Mouse (Mus musculus) urinary bladder, adult 2 months (tissue): ENCODE results near the gene Hdac8. TPM values are rescaled to one million over a fixed set of nuclear protein-coding genes. Genes with fewer than 3 reads are reported as not detected.
A peak's percentile ranks its signal among the peaks of the same experiment; 100 is the strongest.

Experiments
- DNase-seq: peaks from one replicate; pipeline ENCODE4 v3.0.0; 2022; ENCODE audit warnings: low spot score
- polyA plus RNA-seq: library from polyadenylated mRNA; depleted of rRNA; stranded (reverse); fragments of >200 nt; gene quantifications from 2 replicates; pipeline ENCODE4 v1.2.3, GENCODE M21; 2012

The Hdac8 gene
- polyA plus RNA-seq, 1 experiment = 15.6 TPM

- no peak for DNase-seq
Observed at GRCm38 (mm10) chrX:102339396-102340155, 165.6 kb downstream of the Hdac8 start.

DNA sequence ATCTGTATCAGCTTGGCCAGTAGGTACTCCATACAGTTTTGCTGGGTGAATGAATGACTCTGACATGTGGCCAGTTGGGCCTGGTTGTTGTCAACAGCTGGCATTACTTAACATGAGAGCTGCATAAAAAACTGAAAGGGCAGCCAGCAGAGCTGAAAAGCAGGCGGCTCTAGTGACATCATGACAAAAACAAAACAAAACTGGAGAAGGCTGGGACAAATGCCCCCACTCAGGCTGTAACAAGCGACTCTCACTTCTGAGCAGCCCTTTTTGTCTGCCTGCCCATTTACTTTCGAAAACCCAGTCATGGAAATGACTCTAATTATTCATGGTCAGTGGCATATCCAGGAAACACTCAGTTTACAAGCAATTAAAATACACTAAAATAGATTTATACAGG is 185.5 kb downstream of the Hdac8 start:
- DNase-seq = no peak

DNA sequence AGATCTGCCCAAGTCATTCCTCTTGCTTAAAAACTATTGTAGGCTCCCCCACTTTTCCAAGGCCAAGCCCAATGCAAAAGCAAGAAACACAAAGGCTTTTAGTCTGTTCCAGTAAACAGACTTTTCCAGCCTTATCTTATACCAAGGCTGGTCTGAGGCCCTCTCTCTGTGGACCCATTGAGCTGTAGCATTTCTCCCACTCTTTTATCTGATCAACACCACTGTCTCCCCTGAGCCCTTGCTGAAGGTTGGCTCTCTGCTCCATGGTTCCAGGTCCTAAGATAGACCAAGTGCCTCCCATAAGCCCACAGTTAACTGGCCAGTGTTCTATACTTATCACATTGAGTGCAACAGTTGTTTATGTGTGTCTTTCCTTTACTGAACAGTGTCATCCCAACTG is 185.9 kb downstream of the Hdac8 start:
- DNase-seq = no peak

DNA sequence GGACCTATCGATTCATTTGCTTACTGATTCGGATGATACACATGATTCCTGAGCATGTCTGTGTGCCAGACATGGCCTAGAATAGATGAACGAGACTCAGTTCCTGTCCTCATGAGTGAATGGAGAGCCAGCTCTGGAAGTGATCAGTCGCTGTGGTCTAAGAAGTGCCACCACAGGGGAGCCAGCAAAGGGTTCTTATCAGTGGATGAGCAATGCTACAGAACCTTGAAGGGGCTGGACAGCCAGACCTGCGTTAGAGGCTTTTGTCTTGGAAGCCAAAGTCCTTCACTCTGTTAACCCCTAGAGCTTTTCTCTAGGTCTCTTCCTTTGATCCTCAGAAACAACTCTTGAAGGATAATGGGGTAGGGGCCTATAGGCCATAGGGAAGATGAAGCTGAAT is 186.4 kb downstream of the Hdac8 start:
- no peak for DNase-seq

DNA sequence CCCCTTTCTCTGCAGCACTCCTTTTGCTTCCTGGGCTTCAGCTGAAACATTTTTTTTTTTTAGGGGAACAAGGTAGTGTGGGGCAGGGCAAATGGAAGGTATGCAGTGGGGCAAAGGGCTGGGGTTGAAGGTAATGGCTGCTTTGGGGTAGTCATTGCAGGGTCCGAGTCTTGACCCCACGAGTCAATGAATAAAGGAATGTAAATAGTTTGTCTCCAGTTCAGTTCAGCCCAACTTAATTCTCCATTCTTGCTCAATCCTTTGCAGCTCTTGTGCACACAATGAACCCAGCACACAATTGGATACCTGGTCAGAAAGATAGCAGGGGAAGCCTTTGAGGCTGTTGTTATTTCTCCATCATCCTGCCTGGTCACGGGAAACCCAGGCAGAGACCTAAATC is 194.0 kb downstream of the Hdac8 start:
- no peak for DNase-seq

DNA sequence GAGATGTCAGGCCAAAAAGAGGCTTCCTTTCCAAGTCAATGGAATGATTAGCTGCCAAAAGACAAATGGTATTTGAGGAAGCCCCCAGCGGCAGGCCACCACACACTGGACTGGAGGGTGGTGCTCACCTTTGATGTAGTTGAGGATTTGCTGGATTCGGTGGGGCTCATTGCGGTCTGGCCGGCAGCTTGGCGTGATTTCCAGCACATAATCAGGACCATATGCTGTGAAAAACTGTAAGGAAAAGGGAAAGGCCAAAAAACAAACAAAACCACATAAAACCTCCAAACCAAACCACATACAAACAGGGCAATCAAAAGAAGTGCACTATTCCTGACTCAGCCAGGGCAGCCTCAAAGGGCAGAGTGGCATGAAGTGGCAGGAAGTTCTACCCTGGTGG is 197.6 kb downstream of the Hdac8 start:
- DNase-seq = no peak

- no peak for DNase-seq
Observed at GRCm38 (mm10) chrX:102305806-102306205, 199.4 kb downstream of the Hdac8 start.

DNA sequence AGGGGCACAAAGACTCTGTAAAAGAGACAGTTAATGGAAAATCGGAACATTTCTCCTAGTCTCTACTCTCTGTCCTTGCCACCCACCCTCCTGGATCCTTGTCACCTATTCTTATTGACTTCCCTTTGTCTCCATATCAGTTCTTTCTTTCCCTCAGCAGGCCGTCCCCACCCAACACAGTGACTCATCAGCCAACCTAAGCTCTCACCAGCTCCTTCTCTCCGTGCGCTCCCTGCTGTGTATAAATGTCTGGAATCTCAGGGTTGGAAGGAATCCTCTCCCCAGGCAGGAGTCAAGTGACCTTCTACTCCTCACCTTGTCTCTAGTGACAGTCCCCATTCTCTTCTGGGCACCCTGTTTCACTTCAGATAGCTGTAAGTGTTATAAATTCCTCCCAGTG is 200.2 kb downstream of the Hdac8 start:
- DNase-seq = no peak

GRCm38 (mm10) chrX:102302476-102302875 is 202.7 kb downstream of the Hdac8 start:
- DNase-seq = no peak

- no peak for DNase-seq
Observed at GRCm38 (mm10) chrX:102284889-102285288, 220.3 kb downstream of the Hdac8 start.

DNA sequence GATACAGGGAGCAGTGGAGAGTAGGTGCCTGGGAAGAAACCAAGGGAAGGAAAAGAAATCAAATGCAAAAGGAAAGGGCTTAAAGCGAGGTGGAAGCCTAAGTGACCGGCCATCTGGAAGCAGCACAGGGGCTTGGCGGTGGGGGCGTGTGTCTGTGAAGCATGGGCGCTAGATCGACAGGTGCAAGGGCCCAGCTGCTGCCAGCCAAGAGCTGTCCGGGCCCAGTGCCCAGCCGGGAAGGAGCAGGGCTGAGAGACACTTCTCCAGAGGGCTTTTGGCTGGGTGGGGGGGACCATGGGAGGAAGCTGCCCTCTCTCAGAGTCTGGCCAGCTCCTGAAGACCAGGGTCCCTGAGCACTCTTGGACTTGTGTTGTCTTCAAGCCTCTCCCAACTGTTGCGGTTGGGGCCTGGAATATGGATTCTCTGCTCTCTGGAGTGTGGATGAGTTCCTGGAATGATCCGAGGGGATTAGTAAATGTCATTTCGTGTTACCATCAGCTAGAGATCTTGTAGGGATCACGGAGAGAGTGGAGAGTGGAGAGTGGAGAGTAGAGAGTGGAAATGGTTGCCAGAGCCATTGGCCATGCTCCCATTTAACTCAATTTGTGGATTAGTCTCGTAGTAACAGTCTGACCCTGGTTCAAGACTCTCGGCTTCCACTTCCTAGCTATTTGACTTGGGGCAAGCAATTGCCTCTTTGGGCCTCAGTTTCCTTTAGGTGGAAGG is 242.4 kb downstream of the Hdac8 start:
- DNase-seq = no peak

DNA sequence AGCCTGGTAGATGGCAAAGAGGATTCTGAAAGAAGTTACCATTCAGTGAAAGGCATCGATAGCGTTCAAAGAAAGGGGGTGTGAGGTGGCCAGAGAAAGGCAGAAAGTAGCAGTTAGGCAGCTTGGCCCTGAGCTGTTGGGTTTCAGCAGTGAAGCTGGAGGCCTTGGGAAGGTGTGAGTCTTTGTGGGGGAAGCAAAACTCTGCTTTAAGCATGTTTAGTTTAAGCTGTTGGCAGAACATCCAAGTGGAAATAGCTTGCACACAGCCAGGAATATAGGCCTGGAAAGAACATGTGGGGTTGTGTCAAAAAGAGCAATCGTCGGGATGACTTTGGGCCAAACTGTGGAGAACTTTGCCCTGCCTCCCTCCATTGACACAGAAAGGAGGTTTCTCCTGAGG is 245.4 kb downstream of the Hdac8 start:
- no peak for DNase-seq

DNA sequence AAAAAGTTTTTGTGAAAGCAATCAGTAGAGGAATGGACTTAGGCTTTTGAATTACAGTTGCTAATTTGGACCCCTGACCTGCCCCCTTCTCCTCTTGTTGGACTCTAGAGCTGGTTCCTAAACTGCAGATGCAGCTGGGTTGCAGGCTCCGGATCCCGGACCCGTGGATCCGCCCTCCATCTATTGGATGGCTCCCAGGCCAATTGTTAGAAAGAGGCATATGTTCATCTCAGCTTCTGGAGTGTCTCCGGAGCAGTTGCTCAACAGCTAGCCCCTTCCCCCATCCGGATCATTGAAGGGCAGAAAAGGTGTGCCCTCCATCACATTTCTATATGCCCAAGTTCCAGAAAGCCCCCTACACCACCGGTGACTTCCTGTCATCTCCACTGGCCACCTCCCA is 251.3 kb downstream of the Hdac8 start:
- no peak for DNase-seq

DNA sequence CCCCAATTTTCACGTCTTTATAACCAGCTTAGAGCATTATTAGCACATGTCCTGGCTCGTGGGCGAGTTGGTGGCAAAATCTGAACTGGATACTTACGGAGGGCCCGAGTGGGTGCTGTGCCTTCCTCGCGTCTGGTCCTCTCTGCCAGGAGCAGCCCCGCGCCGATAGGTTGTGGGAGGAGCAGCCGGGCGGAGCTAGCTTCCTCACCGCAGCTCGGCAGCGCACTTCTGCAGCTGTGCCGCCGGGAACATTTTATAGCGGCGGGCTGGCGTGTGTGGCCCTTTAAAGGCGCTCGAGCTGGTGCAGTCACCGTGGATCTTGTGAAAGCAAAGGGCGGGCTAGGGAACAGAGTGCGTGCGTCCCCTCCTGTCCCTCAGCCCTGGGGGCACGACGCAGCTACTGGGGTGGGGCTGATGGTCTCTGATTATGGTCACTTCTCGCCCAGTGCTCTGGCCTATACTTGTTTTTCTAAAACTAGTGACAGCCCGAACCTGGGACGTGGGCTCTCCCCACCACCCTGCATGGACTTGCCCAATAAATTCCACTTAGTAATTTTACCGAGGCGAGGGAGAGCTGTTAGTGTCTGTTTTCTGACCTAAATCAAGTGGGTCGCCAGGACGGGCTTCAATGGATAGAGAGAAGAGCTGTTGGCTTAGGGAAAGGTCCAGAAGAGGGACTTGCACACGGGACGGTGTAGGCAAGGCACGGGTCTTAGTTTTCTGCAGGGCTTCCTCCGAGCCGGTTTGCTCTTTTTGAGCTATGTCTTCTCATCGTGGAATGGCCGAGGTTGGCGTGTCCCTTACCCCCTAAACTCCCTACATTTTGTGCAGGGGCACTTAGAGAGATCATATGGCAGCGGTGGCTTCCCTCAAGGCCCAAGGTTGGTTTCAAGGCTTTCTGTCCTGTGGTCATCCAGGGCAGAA is 253.0 kb downstream of the Hdac8 start, which contains the start of gene Cited1:
TSS of gene Cited1 (minus strand) at position 245 of the 924 bp plus-strand sequence.
- DNase-seq = peak; percentile 24

- DNase-seq = no peak
Observed at GRCm38 (mm10) chrX:102251221-102251936, 253.8 kb downstream of the Hdac8 start.

DNA sequence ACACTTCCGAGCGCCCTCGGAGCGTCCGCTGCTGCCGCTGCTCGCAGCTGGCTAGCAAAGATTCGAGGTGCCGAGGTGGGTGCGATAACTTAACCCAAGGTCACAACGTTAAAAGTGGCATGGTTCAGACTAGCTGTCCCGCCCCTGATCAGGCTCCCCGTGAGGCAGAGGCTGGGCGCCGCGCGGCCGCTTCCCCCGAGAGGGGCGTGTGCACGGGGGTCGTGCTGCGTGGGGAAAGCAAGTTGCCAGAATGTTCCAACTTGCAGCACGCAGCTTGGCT is 254.3 kb downstream of the Hdac8 start:
- no peak for DNase-seq

GRCm38 (mm10) chrX:102250150-102250890 is 254.8 kb downstream of the Hdac8 start:
- no peak for DNase-seq

DNA sequence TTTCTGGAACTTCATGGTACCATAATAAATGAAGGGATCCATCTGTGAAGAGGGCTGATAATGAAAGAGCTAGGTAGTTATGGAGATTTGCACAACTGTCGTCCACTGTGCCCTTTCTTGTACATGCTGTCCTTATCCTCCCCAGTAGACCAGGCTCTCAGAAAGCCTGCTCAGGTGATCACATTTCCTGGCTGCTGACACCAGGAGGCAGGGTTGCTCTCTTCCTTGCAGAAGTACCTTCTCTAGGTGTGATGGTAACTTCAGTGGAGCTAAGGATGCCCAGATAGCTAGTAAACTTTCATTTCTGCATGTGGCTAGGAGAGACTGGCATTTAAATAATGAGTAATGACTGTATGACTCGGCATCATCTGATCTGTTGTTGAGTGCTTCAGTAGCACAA is 260.8 kb downstream of the Hdac8 start:
- no peak for DNase-seq
